Mouse (Mus musculus) E14TG2a.4 (cell line): ENCODE data around the gene Il6ra.

Source experiments
- CTCF ChIP-seq: conservative IDR thresholded peaks from 2 replicates; pipeline ENCODE4 v1.5.1; 2014; ENCODE audit warnings: low read length
- POU5F1 ChIP-seq: IDR thresholded peaks from 2 replicates; pipeline ENCODE4 v1.6.1; 2014; ENCODE audit warnings: low read length, borderline replicate concordance

- TF ChIP-seq CTCF, result no peak
- TF ChIP-seq POU5F1, result no peak
These were observed 82.0 kb downstream of the Il6ra start, which contains the start of gene She for GRCm38 (mm10) chr3:89830815-89831591.
